Mouse (Mus musculus) liver, postnatal 0 days (tissue): Measurements from ENCODE around the gene Gadd45b. TPM values are rescaled to one million over a fixed set of nuclear protein-coding genes. Genes with fewer than 3 reads are reported as not detected.

Source experiments
- ATAC-seq: fragments of 200-750 bp; cut with Nextera tagmentation; 2 replicates; pipeline ENCODE4 v1.8.0; 2017; ENCODE audit warnings: mild to moderate bottlenecking, moderate library complexity
- DNase-seq: peaks from one replicate; pipeline ENCODE4 v3.0.0-alpha.2; 2016
- H3K27ac ChIP-seq: fragments of 300-500 bp; sonication (generic); 2 replicates; pipeline ENCODE4 v1.5.1; 2014; ENCODE audit warnings: antibody characterized with exemption, moderate library complexity, mild to moderate bottlenecking, low read depth
- H3K27me3 ChIP-seq: fragments of 300-500 bp; sonication (generic); 2 replicates; pipeline ENCODE4 v1.6.1; 2014; ENCODE audit warnings: low read length, control low read depth, mixed read lengths; ENCODE audit not compliant: insufficient read depth
- H3K36me3 ChIP-seq: fragments of 300-500 bp; sonication (generic); replicated peaks from 2 replicates; pipeline ENCODE4 v1.6.1; 2014; ENCODE audit warnings: mild to moderate bottlenecking, control low read depth, low read length, moderate library complexity, mixed read lengths; ENCODE audit not compliant: insufficient read depth
- H3K4me1 ChIP-seq: fragments of 300-500 bp; sonication (generic); 2 replicates; pipeline ENCODE4 v1.6.1; 2014; ENCODE audit warnings: antibody characterized with exemption, mild to moderate bottlenecking, control low read depth; ENCODE audit not compliant: insufficient read depth
- H3K4me2 ChIP-seq: fragments of 300-500 bp; sonication (generic); 2 replicates; pipeline ENCODE4 v1.6.1; 2014; ENCODE audit warnings: low read depth, mild to moderate bottlenecking, low read length, moderate library complexity, mixed read lengths
- H3K4me3 ChIP-seq: fragments of 300-500 bp; sonication (generic); 2 replicates; pipeline ENCODE4 v1.5.1; 2014; ENCODE audit warnings: low read depth, low read length
- H3K9ac ChIP-seq: fragments of 300-500 bp; sonication (generic); replicated peaks from 2 replicates; pipeline ENCODE4 v1.6.1; 2014; ENCODE audit warnings: mild to moderate bottlenecking, moderate library complexity
- H3K9me3 ChIP-seq: fragments of 300-500 bp; sonication (generic); 2 replicates; pipeline ENCODE4 v1.6.1; 2016; ENCODE audit warnings: mild to moderate bottlenecking, control low read depth, low read length, mixed read lengths
- CTCF ChIP-seq: sonication (generic); IDR thresholded peaks from 2 replicates; pipeline ENCODE4 v1.5.1; 2016; ENCODE audit warnings: antibody characterized with exemption, low read depth
- EP300 ChIP-seq: IDR thresholded peaks from 2 replicates; pipeline ENCODE4 v1.6.1; 2016; ENCODE audit warnings: antibody characterized with exemption, low read depth, mild to moderate bottlenecking
- WGBS: fragments of 180-500 bp; shearing (Covaris S2); extraction: QIAGEN DNeasy Blood & Tissue Kit; methylation state at CpG from one replicate; pipeline ENCODE4 v1.1.7; 2014; ENCODE audit not compliant: insufficient replicate concordance; 5-methylcytosine and 5-hydroxymethylcytosine counted together
- polyA plus RNA-seq: library from polyadenylated mRNA; unstranded; fragments of >200 nt; fragmentation: Nextera tagmentation; extraction: Ambion mirVana; gene quantifications from 2 replicates; pipeline ENCODE4 v1.2.1, GENCODE M21; 2015

Gadd45b gene
- polyA plus RNA-seq, 1 experiment from 2014 or later, result 18.7 TPM

GRCm38 (mm10) chr10:80957791-80958190 lies 27.9 kb downstream of the Gadd45b start:
- H3K4me1 ChIP-seq, result peaks cover 18% of the 10 kb centered on the region
- 57% methylated on average over 4 of the region's 4 CpGs for WGBS
- ATAC-seq, result peak; percentile 79
- no peak overlapping the region for H3K4me2 ChIP-seq
- H3K36me3 ChIP-seq, result no peaks in the 10 kb centered on the region
- no peaks in the 10 kb centered on the region for H3K27me3 ChIP-seq
- no peak overlapping the region for H3K4me3 ChIP-seq
- no peaks in the 10 kb centered on the region for H3K9me3 ChIP-seq
- peak overlapping the region; percentile 93 for H3K27ac ChIP-seq
- peak; percentile 85 for DNase-seq
- TF ChIP-seq EP300 (peak; percentile 84), CTCF (peak; percentile 73)
- no peak overlapping the region for H3K9ac ChIP-seq

DNA sequence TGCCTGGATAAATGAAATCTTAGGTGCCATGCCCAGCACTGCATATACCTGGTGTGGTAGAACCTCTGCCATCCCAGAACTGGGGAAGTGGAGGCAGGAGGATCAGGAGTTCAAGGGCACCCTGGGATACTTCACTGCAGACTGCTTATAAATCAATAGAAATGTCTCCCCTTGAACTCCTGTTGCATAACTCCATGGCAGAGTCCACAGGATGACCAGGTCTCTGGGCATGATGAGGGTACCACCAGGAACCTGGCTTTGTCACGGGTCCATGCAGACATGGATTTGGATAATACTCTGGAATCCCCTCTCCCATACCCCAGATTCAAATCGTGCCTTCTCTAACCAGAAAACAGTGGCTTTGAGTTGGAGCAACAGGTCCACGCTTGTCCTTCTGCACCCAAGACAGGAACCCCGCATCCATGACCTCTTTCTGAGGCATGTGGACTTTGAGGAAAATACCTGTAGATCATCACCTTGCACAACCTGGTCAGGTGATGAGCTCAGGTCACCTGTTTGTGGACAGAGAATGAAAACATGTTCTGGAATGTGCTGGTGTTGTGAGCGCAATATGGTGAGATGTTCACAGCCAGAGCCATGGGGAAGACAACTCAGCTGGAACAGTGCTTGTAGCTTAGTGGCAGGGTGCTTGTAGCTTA lies 29.2 kb downstream of the Gadd45b start:
- TF ChIP-seq CTCF (no peak), EP300 (peak; percentile 74)
- WGBS, result 67% methylated on average over 5 of the region's 5 CpGs
- DNase-seq (peak; percentile 42), ATAC-seq (peak; percentile 26)
- Histone ChIP-seq H3K4me3 (no peak overlapping the region), H3K9me3 (no peaks in the 10 kb centered on the region), H3K36me3 (no peaks in the 10 kb centered on the region), H3K27me3 (no peaks in the 10 kb centered on the region), H3K4me1 (peaks cover 31% of the 10 kb centered on the region), H3K4me2 (no peak overlapping the region), H3K27ac (peak overlapping the region; percentile 93), H3K9ac (no peak overlapping the region)

- H3K9me3 ChIP-seq, result no peaks in the 10 kb centered on the region
- H3K4me3 ChIP-seq, result no peak overlapping the region
- TF ChIP-seq CTCF (peak; percentile 58), EP300 (no peak)
- H3K36me3 ChIP-seq, result no peaks in the 10 kb centered on the region
- peak; percentile 65 for DNase-seq
- H3K9ac ChIP-seq, result 0 out of 2 replicates have a peak overlapping the region, but pooled peaks have one; percentile 1
- peak; percentile 14; the same call in 1 of the 2 replicates for ATAC-seq
- H3K27me3 ChIP-seq, result no peaks in the 10 kb centered on the region
- no peak overlapping the region for H3K4me2 ChIP-seq
- H3K27ac ChIP-seq, result peak overlapping the region; percentile 93
- peaks cover 34% of the 10 kb centered on the region for H3K4me1 ChIP-seq
- WGBS, result 26% methylated on average over 13 of the region's 16 CpGs
Measured at GRCm38 (mm10) chr10:80960551-80961508, 31.0 kb downstream of the Gadd45b start.

DNA sequence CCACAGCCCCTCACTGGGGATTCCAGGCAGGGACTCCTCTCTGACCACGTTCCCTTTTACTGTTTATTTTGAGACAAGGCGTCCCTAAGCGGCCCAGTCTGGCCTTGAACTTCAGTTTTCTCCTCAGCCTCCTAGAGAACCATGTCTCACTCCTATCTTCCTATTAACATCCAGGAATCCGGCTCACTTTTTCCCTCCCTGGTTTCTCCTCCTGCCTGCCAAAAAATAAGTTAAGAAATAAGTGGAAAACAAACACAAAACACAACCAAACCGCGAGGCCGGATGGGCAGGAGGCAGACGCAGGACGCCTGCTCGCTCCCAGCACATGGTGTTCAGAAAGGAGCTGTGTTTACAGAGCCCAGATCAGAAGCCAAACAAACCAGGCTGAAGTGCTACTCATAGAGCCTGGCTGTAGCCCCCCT lies 32.2 kb downstream of the Gadd45b start:
- TF ChIP-seq CTCF (no peak), EP300 (peak; percentile 24; the same call in 1 of the 2 replicates)
- Histone ChIP-seq H3K4me3 (no peak overlapping the region), H3K27ac (peak overlapping the region; percentile 93), H3K36me3 (no peaks in the 10 kb centered on the region), H3K9ac (no peak overlapping the region), H3K4me1 (peaks cover 36% of the 10 kb centered on the region), H3K9me3 (no peaks in the 10 kb centered on the region), H3K4me2 (no peak overlapping the region), H3K27me3 (no peaks in the 10 kb centered on the region)
- ATAC-seq (peak; percentile 47), DNase-seq (peak; percentile 55)
- 48% methylated on average over 10 of the region's 10 CpGs for WGBS

DNA sequence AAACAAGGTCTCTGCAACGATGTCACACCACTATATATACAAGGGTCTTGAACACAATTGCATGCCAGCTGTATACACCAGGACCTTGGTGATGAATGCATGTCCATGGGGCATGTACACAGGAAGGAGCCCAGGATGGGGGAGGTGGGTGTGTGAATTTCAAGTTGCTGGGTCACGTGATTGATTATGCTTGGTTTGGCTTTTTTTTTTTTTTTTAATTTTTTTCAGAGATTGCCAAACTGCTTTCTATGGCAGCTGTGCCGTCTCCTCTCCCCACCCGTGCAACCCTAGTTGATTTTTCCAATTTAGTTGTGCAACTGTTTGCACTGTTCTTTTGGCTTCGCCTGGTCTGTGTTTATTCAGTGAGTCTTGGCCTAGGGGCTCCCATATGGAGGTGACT lies 32.7 kb downstream of the Gadd45b start:
- Histone ChIP-seq H3K9ac (peak overlapping the region; percentile 38; the same call in 1 of the 2 replicates), H3K4me1 (peaks cover 39% of the 10 kb centered on the region), H3K4me2 (no peak overlapping the region), H3K4me3 (no peak overlapping the region), H3K36me3 (no peaks in the 10 kb centered on the region), H3K27ac (peak overlapping the region; percentile 93), H3K27me3 (no peaks in the 10 kb centered on the region), H3K9me3 (no peaks in the 10 kb centered on the region)
- WGBS, result 47% methylated on average over 5 of the region's 5 CpGs
- DNase-seq (no peak), ATAC-seq (peak; percentile 33)
- TF ChIP-seq CTCF (no peak), EP300 (peak; percentile 60; the same call in 1 of the 2 replicates)
